Mouse (Mus musculus) forebrain, embryonic 16.5 days (tissue): ENCODE data around the gene Mrvi1. TPM values are rescaled to one million over a fixed set of nuclear protein-coding genes. Genes with fewer than 3 reads are reported as not detected.

ENCODE experiments used
- ATAC-seq: fragments of 200-750 bp; cut with Nextera tagmentation; 2 replicates; pipeline ENCODE4 v1.8.0; 2017; ENCODE audit warnings: mild to moderate bottlenecking, moderate library complexity
- H3K27ac ChIP-seq: fragments of 300-500 bp; sonication (generic); 2 replicates; pipeline ENCODE4 v1.5.1; 2014; ENCODE audit warnings: low read length, control low read depth
- H3K27me3 ChIP-seq: fragments of 300-500 bp; sonication (generic); replicated peaks from 2 replicates; pipeline ENCODE4 v1.6.1; 2014; ENCODE audit warnings: low read length; ENCODE audit not compliant: control insufficient read depth, insufficient read depth
- H3K36me3 ChIP-seq: fragments of 300-500 bp; sonication (generic); 2 replicates; pipeline ENCODE4 v1.6.1; 2014; ENCODE audit not compliant: control insufficient read depth, insufficient read depth
- H3K4me1 ChIP-seq: fragments of 300-500 bp; sonication (generic); replicated peaks from 2 replicates; pipeline ENCODE4 v1.6.1; 2014; ENCODE audit warnings: low read length; ENCODE audit not compliant: control insufficient read depth, insufficient read depth
- H3K4me2 ChIP-seq: fragments of 300-500 bp; sonication (generic); 2 replicates; pipeline ENCODE4 v1.6.1; 2014; ENCODE audit warnings: mild to moderate bottlenecking, low read length, control low read depth
- H3K4me3 ChIP-seq: fragments of 300-500 bp; sonication (generic); replicated peaks from 2 replicates; pipeline ENCODE4 v1.5.1; 2014; ENCODE audit warnings: mild to moderate bottlenecking, low read length, control low read depth
- H3K9ac ChIP-seq: fragments of 300-500 bp; sonication (generic); replicated peaks from 2 replicates; pipeline ENCODE4 v1.6.1; 2014; ENCODE audit warnings: low read depth, low read length, control low read depth
- H3K9me3 ChIP-seq: fragments of 300-500 bp; sonication (generic); 2 replicates; pipeline ENCODE4 v1.6.1; 2016; ENCODE audit warnings: low read length; ENCODE audit not compliant: control insufficient read depth
- WGBS: fragments of 180-500 bp; shearing (Covaris S2); extraction: QIAGEN DNeasy Blood & Tissue Kit; methylation state at CpG from one replicate; pipeline ENCODE4 v1.1.7; 2014; 5-methylcytosine and 5-hydroxymethylcytosine counted together
- polyA plus RNA-seq: library from polyadenylated mRNA; unstranded; fragments of >200 nt; fragmentation: Nextera tagmentation; extraction: Ambion mirVana; gene quantifications from 2 replicates; pipeline ENCODE4 v1.2.1, GENCODE M21; 2015

The Mrvi1 gene
- polyA plus RNA-seq, 1 experiment from 2014 or later, result 0.60 TPM

DNA sequence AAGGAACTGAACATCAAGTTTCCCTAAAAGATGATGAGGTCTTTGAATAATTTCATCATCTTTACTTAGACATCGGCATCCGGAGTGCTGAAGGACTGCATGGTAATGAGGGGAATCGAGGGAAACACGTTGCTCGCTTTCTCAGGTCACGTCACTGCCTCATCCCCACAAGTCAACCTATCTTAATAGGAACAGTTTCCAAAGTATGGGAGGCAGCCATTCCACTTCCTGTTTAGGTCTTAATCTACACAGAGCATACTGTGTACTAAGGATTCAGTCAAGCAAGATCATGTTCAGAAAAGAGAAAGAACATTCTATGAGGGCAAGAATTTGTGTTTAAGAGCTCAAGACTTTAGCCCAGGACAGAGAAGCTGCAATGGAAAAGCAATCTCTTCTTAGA lies 34.6 kb downstream of the Mrvi1 start:
- H3K4me2 ChIP-seq, result no peak overlapping the region
- WGBS, result 88% methylated on average over 6 of the region's 6 CpGs
- no peak for ATAC-seq
- no peaks in the 10 kb centered on the region for H3K36me3 ChIP-seq
- no peaks in the 10 kb centered on the region for H3K9me3 ChIP-seq
- no peak overlapping the region for H3K4me3 ChIP-seq
- no peaks in the 10 kb centered on the region for H3K4me1 ChIP-seq
- no peaks in the 10 kb centered on the region for H3K27me3 ChIP-seq
- no peak overlapping the region for H3K9ac ChIP-seq
- no peak overlapping the region for H3K27ac ChIP-seq

DNA sequence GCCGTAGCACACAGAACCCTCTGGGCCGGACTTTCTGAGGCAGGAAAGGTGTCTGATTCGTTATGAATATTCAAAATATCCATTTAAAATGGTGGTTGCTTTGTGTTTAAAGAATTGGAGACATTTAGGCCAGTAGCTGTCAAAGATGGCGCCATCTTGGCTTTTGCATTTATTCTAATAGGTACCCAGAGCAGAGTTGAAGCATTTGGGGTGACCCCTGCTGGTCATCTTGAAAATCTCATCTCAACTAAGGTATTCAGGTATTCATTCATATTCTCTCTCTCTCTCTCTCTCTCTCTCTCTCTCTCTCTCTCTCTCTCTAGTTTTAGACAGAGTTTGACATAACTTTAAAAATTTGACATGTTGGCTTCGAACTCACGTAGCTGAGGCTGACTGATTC lies 35.5 kb downstream of the Mrvi1 start:
- no peak for ATAC-seq

DNA sequence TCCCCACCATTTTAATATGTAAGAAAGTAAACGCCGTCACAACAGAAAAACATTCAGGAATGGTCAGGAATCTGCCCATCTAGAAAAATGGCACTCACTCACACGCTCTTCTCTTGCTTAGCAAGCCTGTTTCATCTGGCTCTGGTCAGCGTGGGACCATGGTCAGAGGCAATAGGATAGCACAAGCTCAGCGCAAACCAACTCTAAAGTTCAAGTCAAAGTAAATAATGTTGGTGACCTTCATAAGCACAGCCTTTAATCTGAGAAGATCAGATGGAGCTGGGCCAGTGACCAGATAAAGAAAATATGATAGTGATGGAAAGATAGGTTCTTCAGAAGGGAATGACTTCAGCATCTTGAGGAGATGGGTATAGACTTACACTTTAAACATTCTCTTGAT lies 37.9 kb downstream of the Mrvi1 start:
- Histone ChIP-seq H3K9me3 (no peaks in the 10 kb centered on the region), H3K27me3 (no peaks in the 10 kb centered on the region), H3K9ac (no peak overlapping the region), H3K4me1 (0 out of 2 replicates have a peak, but pooled peaks cover 2% of the 10 kb centered on the region), H3K4me3 (no peak overlapping the region), H3K36me3 (no peaks in the 10 kb centered on the region), H3K4me2 (no peak overlapping the region), H3K27ac (no peak overlapping the region)
- ATAC-seq, result no peak
- WGBS, result 89% methylated on average over 5 of the region's 5 CpGs

More for the DNA sequence above, 35.5 kb downstream of the Mrvi1 start:
- Histone ChIP-seq H3K9me3 (no peaks in the 10 kb centered on the region), H3K4me2 (no peak overlapping the region), H3K4me1 (0 out of 2 replicates have a peak, but pooled peaks cover 2% of the 10 kb centered on the region), H3K27ac (no peak overlapping the region), H3K36me3 (no peaks in the 10 kb centered on the region), H3K4me3 (no peak overlapping the region), H3K9ac (no peak overlapping the region), H3K27me3 (no peaks in the 10 kb centered on the region)
- WGBS, result 79% methylated on average over 6 of the region's 6 CpGs

DNA sequence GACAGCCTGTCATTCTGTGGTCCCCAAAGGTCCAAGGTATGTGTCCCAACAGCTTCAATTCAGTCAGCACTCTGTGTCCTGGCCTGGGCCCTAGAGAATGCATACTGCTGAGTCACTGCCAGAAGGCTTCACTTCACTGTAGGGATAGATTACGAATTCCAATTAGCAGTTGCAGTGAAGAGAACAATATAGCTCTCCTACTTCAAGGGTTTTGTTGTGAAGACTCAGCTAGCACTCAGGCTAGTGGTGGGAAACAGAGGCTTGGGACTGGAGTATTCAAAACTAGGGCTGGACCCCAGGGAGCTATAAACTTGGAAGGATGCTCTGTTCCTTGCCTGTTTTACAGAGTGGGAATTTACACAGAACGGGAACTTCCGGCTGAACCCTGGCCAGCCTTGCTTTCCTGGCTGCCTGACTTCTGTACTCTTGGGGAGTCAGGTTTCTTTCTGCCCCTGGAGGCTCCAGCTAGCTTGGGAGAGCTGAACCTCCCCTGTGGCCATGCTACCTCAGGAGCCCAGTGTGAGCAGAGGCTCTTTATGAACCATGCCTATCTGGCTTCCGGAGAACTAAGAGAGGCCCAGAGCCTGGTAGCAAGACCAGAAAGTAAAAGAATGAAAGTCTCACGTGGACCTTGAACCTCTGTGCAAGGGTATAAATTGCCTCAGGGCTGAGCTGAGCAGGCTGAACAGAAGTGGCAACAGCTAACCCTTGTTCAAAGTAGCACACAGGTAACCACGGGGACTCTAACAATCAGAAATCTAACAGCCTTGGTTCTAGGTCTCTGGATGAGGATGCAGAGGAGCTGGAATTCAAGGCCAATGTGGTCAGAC lies 40.3 kb downstream of the Mrvi1 start:
- Histone ChIP-seq H3K9me3 (no peaks in the 10 kb centered on the region), H3K36me3 (no peaks in the 10 kb centered on the region), H3K27me3 (no peaks in the 10 kb centered on the region), H3K27ac (no peak overlapping the region), H3K4me3 (no peak overlapping the region), H3K4me2 (no peak overlapping the region), H3K4me1 (0 out of 2 replicates have a peak, but pooled peaks cover 2% of the 10 kb centered on the region), H3K9ac (no peak overlapping the region)
- no peak for ATAC-seq
- 52% methylated on average over 6 of the region's 6 CpGs for WGBS

DNA sequence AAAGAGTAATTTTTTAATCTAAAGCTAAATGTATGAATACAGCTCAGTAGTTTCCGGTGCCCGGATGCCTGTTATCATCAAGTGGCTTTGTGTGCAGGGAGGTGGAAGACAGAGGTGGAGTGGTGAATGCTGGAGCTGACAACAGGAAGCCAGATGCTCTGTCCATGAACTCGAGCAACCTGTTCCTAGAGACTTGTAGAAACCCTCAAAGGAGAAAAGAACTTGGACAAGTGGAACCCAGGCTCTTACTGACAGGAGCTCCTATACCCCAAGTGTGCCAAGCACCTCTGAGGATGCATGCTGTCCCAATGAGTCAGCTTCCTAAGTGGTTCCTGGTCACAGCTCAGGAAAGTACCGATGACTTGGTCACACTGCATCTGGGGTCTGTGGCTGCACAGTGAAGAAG lies 41.1 kb downstream of the Mrvi1 start:
- ATAC-seq, result no peak
- Histone ChIP-seq H3K4me1 (0 out of 2 replicates have a peak, but pooled peaks cover 2% of the 10 kb centered on the region), H3K27ac (no peak overlapping the region), H3K36me3 (no peaks in the 10 kb centered on the region), H3K9ac (no peak overlapping the region), H3K27me3 (no peaks in the 10 kb centered on the region), H3K4me3 (no peak overlapping the region), H3K9me3 (no peaks in the 10 kb centered on the region), H3K4me2 (no peak overlapping the region)
- 84% methylated on average over 4 of the region's 4 CpGs for WGBS

DNA sequence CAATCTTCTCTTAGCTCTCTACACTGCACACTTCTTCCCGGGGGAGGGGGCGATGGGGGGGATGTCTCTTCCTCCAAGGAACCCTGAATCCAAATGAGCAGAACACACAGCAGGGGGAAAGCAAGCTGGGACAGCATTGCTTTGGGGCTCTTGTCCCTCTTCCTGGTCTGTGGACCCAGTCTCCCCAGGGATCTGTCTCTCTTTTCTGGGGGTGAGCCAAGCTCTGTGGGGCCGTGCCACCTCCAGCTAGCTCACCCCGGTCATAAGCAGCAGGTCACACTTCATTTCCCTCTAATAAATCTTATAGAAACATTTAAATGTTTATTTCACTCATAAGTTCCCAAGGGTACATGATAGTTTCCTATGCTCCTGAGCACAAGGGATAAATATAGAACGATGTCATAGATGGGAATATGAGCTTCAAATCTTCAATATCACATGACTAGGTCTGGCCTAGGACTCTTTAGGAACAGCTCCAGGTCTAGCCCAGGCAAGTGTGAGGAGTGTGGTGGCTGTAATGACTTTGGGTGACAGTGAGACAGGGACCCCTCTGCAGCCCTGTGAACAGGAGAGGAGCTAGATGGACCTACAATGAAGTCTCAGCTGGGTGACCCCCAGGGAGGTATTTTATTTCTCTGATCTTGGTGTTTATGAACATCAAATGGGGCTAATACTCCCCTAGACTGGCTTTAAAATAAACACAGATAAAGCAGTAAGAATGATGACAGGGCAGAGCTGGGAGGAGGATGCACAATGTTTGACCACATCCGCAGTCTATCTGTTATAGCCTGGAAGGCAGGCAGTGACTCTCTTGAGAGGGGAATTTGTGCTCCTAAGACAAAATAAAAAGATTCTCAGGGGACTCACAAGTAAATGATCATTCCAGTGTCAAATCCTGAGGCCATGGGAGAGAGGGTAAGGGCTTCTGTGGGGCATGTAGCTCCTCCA lies 46.2 kb downstream of the Mrvi1 start:
- Histone ChIP-seq H3K9me3 (no peaks in the 10 kb centered on the region), H3K36me3 (no peaks in the 10 kb centered on the region), H3K4me1 (no peaks in the 10 kb centered on the region), H3K4me2 (no peak overlapping the region), H3K9ac (no peak overlapping the region), H3K27me3 (no peaks in the 10 kb centered on the region), H3K27ac (no peak overlapping the region), H3K4me3 (no peak overlapping the region)
- WGBS, result 89% methylated on average over 6 of the region's 6 CpGs
- no peak for ATAC-seq

DNA sequence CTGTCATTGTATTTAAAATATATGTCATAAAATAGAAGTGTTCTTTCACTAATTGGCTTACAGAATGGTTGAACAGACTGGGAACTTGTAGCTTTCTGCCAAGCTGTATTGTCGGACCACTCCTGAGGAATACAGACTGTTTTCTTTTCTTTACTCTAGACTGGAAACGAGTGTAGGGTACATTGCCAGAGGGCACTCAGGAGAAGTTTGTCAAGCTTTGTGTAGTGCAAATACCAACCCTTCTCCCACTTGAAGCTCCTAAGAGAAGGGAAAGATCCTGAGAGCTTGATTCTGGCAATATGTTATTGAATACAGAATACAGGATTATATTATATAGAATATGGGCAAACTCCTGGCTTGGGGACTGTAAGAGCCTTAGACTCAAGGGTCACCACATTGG lies 48.3 kb downstream of the Mrvi1 start:
- no peak overlapping the region for H3K27ac ChIP-seq
- no peaks in the 10 kb centered on the region for H3K9me3 ChIP-seq
- no peak overlapping the region for H3K4me3 ChIP-seq
- WGBS, result 48% methylated on average over 2 of the region's 2 CpGs
- no peaks in the 10 kb centered on the region for H3K4me1 ChIP-seq
- H3K27me3 ChIP-seq, result no peaks in the 10 kb centered on the region
- ATAC-seq, result no peak
- H3K9ac ChIP-seq, result no peak overlapping the region
- H3K36me3 ChIP-seq, result no peaks in the 10 kb centered on the region
- H3K4me2 ChIP-seq, result no peak overlapping the region

DNA sequence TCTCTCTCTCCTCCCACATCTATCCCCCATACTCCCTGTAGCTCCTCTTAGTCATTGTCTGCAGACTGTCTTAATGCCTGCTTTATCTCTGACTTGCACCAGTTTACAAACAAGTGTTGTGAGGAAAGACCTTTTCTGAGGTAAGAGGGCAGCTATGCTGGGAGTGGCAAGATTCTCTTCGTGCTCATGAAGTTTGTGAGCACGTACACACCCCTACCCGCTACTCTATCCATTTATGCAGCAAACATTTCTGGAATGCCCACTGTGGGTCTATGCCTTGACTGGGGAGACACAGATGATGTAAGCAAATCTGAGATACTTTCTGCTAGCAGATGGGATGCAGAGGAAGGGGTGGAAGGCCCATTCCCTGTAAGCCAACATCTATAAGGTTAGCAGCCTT lies 48.9 kb downstream of the Mrvi1 start:
- 89% methylated on average over 3 of the region's 3 CpGs for WGBS
- ATAC-seq, result no peak
- H3K4me3 ChIP-seq, result no peak overlapping the region

DNA sequence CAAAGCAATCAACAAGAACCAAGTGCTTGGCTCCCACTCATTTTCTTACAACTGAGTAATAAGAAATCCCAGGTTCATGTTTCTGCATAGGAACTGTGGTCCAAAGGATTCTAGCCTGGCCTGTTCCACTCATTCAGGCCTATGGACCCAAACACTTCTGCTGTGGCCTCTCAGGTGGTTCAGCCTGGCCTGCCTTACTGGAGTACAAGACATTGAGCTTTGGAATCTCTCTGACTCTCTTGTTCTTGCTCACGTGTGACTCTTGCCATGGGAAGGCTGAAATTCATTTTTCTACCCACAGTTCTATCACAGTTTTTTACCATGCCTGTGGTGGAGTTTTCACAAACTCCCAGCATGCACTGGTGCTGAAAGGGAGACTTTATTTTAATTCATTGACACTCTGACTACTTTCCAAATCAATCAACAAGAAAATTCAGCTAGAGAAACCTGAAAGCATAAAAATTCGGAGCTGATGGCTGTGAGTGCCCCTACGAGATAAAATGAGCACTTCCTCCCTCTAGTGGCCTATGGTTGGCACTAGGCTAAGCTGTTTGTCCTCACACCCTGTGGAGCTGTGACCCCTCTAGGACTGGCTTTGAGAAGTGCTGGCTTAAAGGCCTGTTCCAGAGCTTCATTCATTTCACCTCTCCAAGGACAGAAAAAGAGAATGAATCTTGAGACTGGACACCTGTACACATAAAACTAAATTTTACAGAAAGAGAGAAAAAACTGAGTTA lies 52.0 kb downstream of the Mrvi1 start:
- no peaks in the 10 kb centered on the region for H3K4me1 ChIP-seq
- H3K27ac ChIP-seq, result no peak overlapping the region
- H3K9me3 ChIP-seq, result no peaks in the 10 kb centered on the region
- ATAC-seq, result no peak
- H3K27me3 ChIP-seq, result no peaks in the 10 kb centered on the region
- 30% methylated on average over 3 of the region's 3 CpGs for WGBS
- H3K9ac ChIP-seq, result no peak overlapping the region
- no peak overlapping the region for H3K4me3 ChIP-seq
- H3K36me3 ChIP-seq, result no peaks in the 10 kb centered on the region
- no peak overlapping the region for H3K4me2 ChIP-seq

More for the DNA sequence above, 48.9 kb downstream of the Mrvi1 start:
- H3K27me3 ChIP-seq, result no peaks in the 10 kb centered on the region
- H3K4me2 ChIP-seq, result no peak overlapping the region
- H3K27ac ChIP-seq, result no peak overlapping the region
- no peaks in the 10 kb centered on the region for H3K4me1 ChIP-seq
- H3K9ac ChIP-seq, result no peak overlapping the region
- no peaks in the 10 kb centered on the region for H3K36me3 ChIP-seq
- H3K9me3 ChIP-seq, result no peaks in the 10 kb centered on the region
